ENCODE assay signal across 12 mouse cellular contexts in genomic region chr11:8229787-8230186, GRCm38 (mm10).
DNase-seq lines count a peak whose midpoint lies in the region; ATAC-seq and TF ChIP-seq lines count a peak whose summit lies in the region.
"Had no signal": no experiment of that assay in that cellular context is flagged by ENCODE, and none has a peak within 500 bp of the region (broad histone marks: within the 10 kb centered on the region; RNA-seq: fewer than 3 reads in every experiment).

No protein-coding gene starts in this region.

- H3K27ac ChIP-seq in embryonic facial prominence, embryonic 14.5 days (replicated peaks; ENCODE audit: low read depth, low read length), result no peak overlapping the region
- no peak overlapping the region for H3K27ac ChIP-seq in embryonic facial prominence, embryonic 10.5 days (replicated peaks)
- 0 out of 2 replicates have a peak overlapping the region, but pooled peaks have one; percentile 11 for H3K27ac ChIP-seq in lung, postnatal 0 days (ENCODE audit: low read length)
- no peak overlapping the region for H3K27ac ChIP-seq in forebrain, embryonic 11.5 days (ENCODE audit: low read depth, low read length)
- H3K27ac ChIP-seq: forebrain, embryonic 13.5 days; heart, embryonic 15.5 days; neural tube, embryonic 13.5 days had no signal

- DNase-seq in embryonic facial prominence, embryonic 14.5 days (ENCODE audit: low spot score), result peak; percentile 53
- DNase-seq in embryonic facial prominence, embryonic 10.5 days (ENCODE audit: low spot score), result no peak
- DNase-seq in layer of hippocampus, adult 11-12 months (ENCODE audit: low spot score), result peak; percentile 15
- no peak for DNase-seq in layer of hippocampus, adult 9-10 months (ENCODE audit: low spot score)
- DNase-seq in kidney, adult 8-10 months, result peak; percentile 23 to 55
- DNase-seq in lung, postnatal 0 days (ENCODE audit: low spot score), result peak; percentile 74
- DNase-seq in forebrain, embryonic 11.5 days (ENCODE audit: low spot score), result no peak

- no peaks in the 10 kb centered on the region for H3K9me3 ChIP-seq in embryonic facial prominence, embryonic 14.5 days (ENCODE audit: control insufficient read depth, low read length)
- H3K9me3 ChIP-seq in embryonic facial prominence, embryonic 10.5 days, result no peaks in the 10 kb centered on the region
- H3K9me3 ChIP-seq in lung, postnatal 0 days (ENCODE audit: low read length), result no peaks in the 10 kb centered on the region
- no peaks in the 10 kb centered on the region for H3K9me3 ChIP-seq in forebrain, embryonic 11.5 days (ENCODE audit: control insufficient read depth, low read length)
- H3K9me3 ChIP-seq: forebrain, embryonic 13.5 days; heart, embryonic 15.5 days; neural tube, embryonic 13.5 days had no signal

- H3K36me3 ChIP-seq in embryonic facial prominence, embryonic 14.5 days (ENCODE audit: control insufficient read depth, insufficient read depth, low read length), result no peaks in the 10 kb centered on the region
- no peaks in the 10 kb centered on the region for H3K36me3 ChIP-seq in embryonic facial prominence, embryonic 10.5 days (replicated peaks)
- no peaks in the 10 kb centered on the region for H3K36me3 ChIP-seq in lung, postnatal 0 days (ENCODE audit: insufficient read depth, low read length)
- no peaks in the 10 kb centered on the region for H3K36me3 ChIP-seq in forebrain, embryonic 11.5 days (ENCODE audit: control insufficient read depth, insufficient read depth, low read length)
- H3K36me3 ChIP-seq: heart, embryonic 15.5 days; neural tube, embryonic 13.5 days had no signal

- no peak overlapping the region for H3K4me3 ChIP-seq in embryonic facial prominence, embryonic 14.5 days (ENCODE audit: low read depth, low read length)
- H3K4me3 ChIP-seq in embryonic facial prominence, embryonic 10.5 days, result no peak overlapping the region
- no peak overlapping the region for H3K4me3 ChIP-seq in lung, postnatal 0 days (ENCODE audit: low read depth, low read length)
- no peak overlapping the region for H3K4me3 ChIP-seq in forebrain, embryonic 11.5 days (ENCODE audit: low read depth, low read length)
- H3K4me3 ChIP-seq: forebrain, embryonic 13.5 days; heart, embryonic 15.5 days; neural tube, embryonic 13.5 days had no signal

- no peaks in the 10 kb centered on the region for H3K27me3 ChIP-seq in embryonic facial prominence, embryonic 14.5 days (replicated peaks; ENCODE audit: control insufficient read depth, insufficient read depth, low read length)
- no peaks in the 10 kb centered on the region for H3K27me3 ChIP-seq in embryonic facial prominence, embryonic 10.5 days (replicated peaks; ENCODE audit: low read depth, poor library complexity, severe bottlenecking)
- H3K27me3 ChIP-seq in lung, postnatal 0 days (replicated peaks; ENCODE audit: insufficient read depth, low read length), result no peaks in the 10 kb centered on the region
- H3K27me3 ChIP-seq in forebrain, embryonic 11.5 days (ENCODE audit: control insufficient read depth, insufficient read depth, low read length), result no peaks in the 10 kb centered on the region
- H3K27me3 ChIP-seq: heart, embryonic 15.5 days; neural tube, embryonic 13.5 days had no signal

- H3K9ac ChIP-seq in embryonic facial prominence, embryonic 14.5 days (ENCODE audit: low read depth, low read length), result no peak overlapping the region
- no peak overlapping the region for H3K9ac ChIP-seq in lung, postnatal 0 days (replicated peaks; ENCODE audit: low read depth)
- no peak overlapping the region for H3K9ac ChIP-seq in forebrain, embryonic 11.5 days (ENCODE audit: low read length)
- H3K9ac ChIP-seq: forebrain, embryonic 13.5 days; heart, embryonic 15.5 days; neural tube, embryonic 13.5 days had no signal

- no peak for TF ChIP-seq CTCF in lung, postnatal 0 days (IDR thresholded peaks at IDR 0.05)

- peak; percentile 97 for TF ChIP-seq EP300 in lung, postnatal 0 days (IDR thresholded peaks at IDR 0.05)

- no peak for ATAC-seq in embryonic facial prominence, embryonic 14.5 days (ENCODE audit: low read depth)
- ATAC-seq in lung, postnatal 0 days, result peak; percentile 80
- ATAC-seq in megakaryocyte-erythroid progenitor cell, adult 5-6 weeks (replicated peaks; ENCODE audit: low FRiP score, low TSS enrichment, poor library complexity, severe bottlenecking), result no peak
- ATAC-seq in forebrain, embryonic 11.5 days (replicated peaks; ENCODE audit: low FRiP score), result no peak
- ATAC-seq: forebrain, embryonic 13.5 days had no signal

- H3K4me1 ChIP-seq in embryonic facial prominence, embryonic 14.5 days (ENCODE audit: control insufficient read depth, insufficient read depth, low read length), result peaks cover 17% of the 10 kb centered on the region
- peaks cover 9% of the 10 kb centered on the region; the same call in 1 of the 2 replicates for H3K4me1 ChIP-seq in embryonic facial prominence, embryonic 10.5 days
- H3K4me1 ChIP-seq in lung, postnatal 0 days (ENCODE audit: insufficient read depth, low read depth, low read length), result no peaks in the 10 kb centered on the region
- H3K4me1 ChIP-seq in forebrain, embryonic 11.5 days (replicated peaks; ENCODE audit: control insufficient read depth, insufficient read depth, low read length), result no peaks in the 10 kb centered on the region
- H3K4me1 ChIP-seq: forebrain, embryonic 13.5 days; heart, embryonic 15.5 days; neural tube, embryonic 13.5 days had no signal

- 36% methylated on average over 7 of the region's 7 CpGs for WGBS in embryonic facial prominence, embryonic 14.5 days
- 72% methylated on average over 7 of the region's 7 CpGs for WGBS in embryonic facial prominence, embryonic 10.5 days
- 26% methylated on average over 7 of the region's 7 CpGs for WGBS in lung, postnatal 0 days
- WGBS in forebrain, embryonic 11.5 days, result 74% methylated on average over 7 of the region's 7 CpGs

- H3K4me2 ChIP-seq in embryonic facial prominence, embryonic 14.5 days (ENCODE audit: low read depth, low read length), result no peak overlapping the region
- H3K4me2 ChIP-seq in lung, postnatal 0 days (replicated peaks; ENCODE audit: low read depth, low read length), result 0 out of 2 replicates have a peak overlapping the region, but pooled peaks have one; percentile 11
- H3K4me2 ChIP-seq in forebrain, embryonic 11.5 days (ENCODE audit: low read depth, low read length, severe bottlenecking), result no peak overlapping the region
- H3K4me2 ChIP-seq: forebrain, embryonic 13.5 days; heart, embryonic 15.5 days; midbrain, embryonic 11.5 days; neural tube, embryonic 13.5 days had no signal

Comparison
In these comparisons a context has a peak if more than half of its experiments do, and no peak if none do; other contexts are left out.
1. DNase-seq: peak in embryonic facial prominence, embryonic 14.5 days (single experiment), layer of hippocampus, adult 11-12 months (single experiment), kidney, adult 8-10 months (2 of 2) and lung, postnatal 0 days (single experiment); none in embryonic facial prominence, embryonic 10.5 days (single experiment), layer of hippocampus, adult 9-10 months (single experiment) and forebrain, embryonic 11.5 days (single experiment).